Mouse (Mus musculus): ENCODE measurements around the gene Gramd1c. TPM values are rescaled to one million over a fixed set of nuclear protein-coding genes. Genes with fewer than 3 reads are reported as not detected.

Gene Gramd1c
- total and polyA plus RNA-seq, 3 experiments, result 1.5 to 3.9 (median 3.5) TPM

DNA sequence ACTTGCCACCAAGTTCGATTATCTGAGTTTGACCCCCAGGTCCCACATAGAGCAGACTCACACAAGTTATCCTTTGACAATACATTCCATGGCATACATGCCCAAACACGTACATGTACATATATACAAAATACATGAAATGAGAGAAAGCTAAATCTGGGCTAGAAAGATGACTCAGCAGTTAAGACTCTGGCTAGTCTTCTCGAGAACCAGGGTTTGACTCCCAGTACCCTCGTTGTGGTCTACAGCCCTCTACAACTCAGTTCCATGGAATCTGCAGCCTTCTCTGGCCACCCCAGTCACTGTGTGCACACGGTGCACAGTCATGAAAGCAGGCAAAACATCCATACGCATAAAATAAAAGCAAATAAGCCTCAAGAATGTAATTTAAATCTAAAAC, 10.8 kb downstream of the Gramd1c start:
- peaks cover 4 to 5% of the 10 kb centered on the region in 2 experiments; a peak in 2 of 4 replicates for H3K4me1 ChIP-seq (ENCODE audit: control insufficient read depth in 1 of 2, insufficient read depth in 2 of 2)
- no peak for DNase-seq (ENCODE audit: extremely low read depth)
- in situ Hi-C loops (cut with MboI; ENCODE audit: low pct_ligation_motif_present, low pct_unique_long_range_greater_than_20kb, low sequenced_read_pairs), result no loop called here
- H3K9ac ChIP-seq (ENCODE audit: insufficient read depth, low read depth), result no peak overlapping the region
- H3K36me3 ChIP-seq (replicated peaks in 1 of 2; ENCODE audit: control insufficient read depth in 1 of 2, insufficient read depth in 1 of 2, low read length in 1 of 2), result no peaks in the 10 kb centered on the region
- H3K27ac ChIP-seq (ENCODE audit: insufficient read depth, low read depth), result no peak overlapping the region
- dilution Hi-C loops (cut with MboI; ENCODE audit: extremely low pct_ligation_motif_present, extremely low pct_unique_long_range_greater_than_20kb, low sequenced_read_pairs), result no loop called here
- no peaks in the 10 kb centered on the region for H3K79me2 ChIP-seq (replicated peaks; ENCODE audit: control insufficient read depth, extremely low read depth, insufficient read depth, poor library complexity, severe bottlenecking)
- no peaks in the 10 kb centered on the region for H3K9me3 ChIP-seq (replicated peaks; ENCODE audit: low read length)
- H3K4me3 ChIP-seq (replicated peaks in 1 of 3; ENCODE audit: low read depth in 2 of 3, low read length in 2 of 3, poor library complexity in 1 of 3), result no peak overlapping the region
- H3K4me2 ChIP-seq (ENCODE audit: insufficient read depth, low read depth, poor library complexity, severe bottlenecking), result no peak overlapping the region
- TF ChIP-seq GABPA (IDR thresholded peaks at IDR 0.05; ENCODE audit: insufficient replicate concordance, low read depth, low read length) (no peak), MAZ (IDR thresholded peaks at IDR 0.05; ENCODE audit: low read depth, low read length) (no peak), KAT2A (IDR thresholded peaks at IDR 0.05; ENCODE audit: insufficient replicate concordance, low read length) (no peak), NELFE (IDR thresholded peaks at IDR 0.05; ENCODE audit: low read depth, low read length) (no peak), ZC3H11A (IDR thresholded peaks at IDR 0.05; ENCODE audit: low read depth, low read length) (no peak), ETS1 (conservative IDR thresholded peaks at IDR 0.05; ENCODE audit: low read depth, low read length) (no peak), MAFK (IDR thresholded peaks at IDR 0.05; ENCODE audit: insufficient replicate concordance, low read length) (peak; percentile 79), NRF1 (IDR thresholded peaks at IDR 0.05; ENCODE audit: low read depth, low read length) (no peak)
- no peaks in the 10 kb centered on the region for H3K27me3 ChIP-seq (replicated peaks)

- Histone ChIP-seq H3K79me2 (replicated peaks; ENCODE audit: control insufficient read depth, extremely low read depth, insufficient read depth, poor library complexity, severe bottlenecking) (no peaks in the 10 kb centered on the region), H3K9me3 (replicated peaks; ENCODE audit: low read length) (peaks cover 2% of the 10 kb centered on the region), H3K27me3 (replicated peaks) (no peaks in the 10 kb centered on the region), H3K36me3 (replicated peaks in 1 of 2; ENCODE audit: control insufficient read depth in 1 of 2, insufficient read depth in 1 of 2, low read length in 1 of 2) (no peaks in the 10 kb centered on the region), H3K27ac (ENCODE audit: insufficient read depth, low read depth) (no peak overlapping the region), H3K4me2 (ENCODE audit: insufficient read depth, low read depth, poor library complexity, severe bottlenecking) (no peak overlapping the region), H3K9ac (ENCODE audit: insufficient read depth, low read depth) (no peak overlapping the region), H3K4me3 (replicated peaks in 1 of 3; ENCODE audit: low read depth in 2 of 3, low read length in 2 of 3, poor library complexity in 1 of 3) (no peak overlapping the region), H3K4me1 (ENCODE audit: control insufficient read depth in 1 of 2, insufficient read depth in 2 of 2) (peaks cover 4 to 5% of the 10 kb centered on the region in 2 experiments; a peak in 2 of 4 replicates)
- no peak for DNase-seq (ENCODE audit: extremely low read depth)
- in situ Hi-C loops (cut with MboI; ENCODE audit: low pct_ligation_motif_present, low pct_unique_long_range_greater_than_20kb, low sequenced_read_pairs) (no loop called here), dilution Hi-C loops (cut with MboI; ENCODE audit: extremely low pct_ligation_motif_present, extremely low pct_unique_long_range_greater_than_20kb, low sequenced_read_pairs) (no loop called here)
- TF ChIP-seq HCFC1 (IDR thresholded peaks at IDR 0.05; ENCODE audit: low read depth, low read length), result no peak
- no peak for TF ChIP-seq E2F4 (IDR thresholded peaks at IDR 0.05; ENCODE audit: insufficient replicate concordance, low read depth, low read length)
- no peak for TF ChIP-seq NRF1 (IDR thresholded peaks at IDR 0.05; ENCODE audit: low read depth, low read length)
- no peak for TF ChIP-seq SMC3 (IDR thresholded peaks at IDR 0.05; ENCODE audit: low read depth, low read length)
- no peak for TF ChIP-seq CTCF (conservative IDR thresholded peaks at IDR 0.05 in 1 of 2, IDR thresholded peaks at IDR 0.05 in 1 of 2; ENCODE audit: low read depth in 2 of 2, low read length in 2 of 2)
- TF ChIP-seq MEF2A (IDR thresholded peaks at IDR 0.05; ENCODE audit: borderline replicate concordance, low read depth, low read length), result no peak
- TF ChIP-seq IRF4 (IDR thresholded peaks at IDR 0.05; ENCODE audit: low read depth, low read length), result no peak
- no peak for TF ChIP-seq MAX (IDR thresholded peaks at IDR 0.05; ENCODE audit: low read length)
- TF ChIP-seq KAT2A (IDR thresholded peaks at IDR 0.05; ENCODE audit: insufficient replicate concordance, low read length), result no peak
- TF ChIP-seq TBP (conservative IDR thresholded peaks at IDR 0.05; ENCODE audit: low read depth, low read length), result no peak
Observed at GRCm38 (mm10) chr16:44050139-44050538, 13.0 kb downstream of the Gramd1c start.

Data from CH12.LX (cell line).